Mouse (Mus musculus) heart, embryonic 11.5 days (tissue): ENCODE measurements around the gene Tacr3. TPM values are rescaled to one million over a fixed set of nuclear protein-coding genes. Genes with fewer than 3 reads are reported as not detected.

Experiments used
- ATAC-seq: fragments of 200-750 bp; cut with Nextera tagmentation; replicated peaks from 2 replicates; pipeline ENCODE4 v1.8.0; 2017; ENCODE audit warnings: moderate library complexity; ENCODE audit not compliant: insufficient number of reproducible peaks, low FRiP score, low TSS enrichment
- H3K27ac ChIP-seq: fragments of 300-500 bp; sonication (generic); 2 replicates; pipeline ENCODE4 v1.5.1; 2014; ENCODE audit warnings: mild to moderate bottlenecking, low read depth, low read length
- H3K27me3 ChIP-seq: fragments of 300-500 bp; sonication (generic); 2 replicates; pipeline ENCODE4 v1.6.1; 2014; ENCODE audit warnings: mild to moderate bottlenecking, low read length, mixed read lengths; ENCODE audit not compliant: control insufficient read depth, insufficient read depth
- H3K36me3 ChIP-seq: fragments of 300-500 bp; sonication (generic); 2 replicates; pipeline ENCODE4 v1.6.1; 2014; ENCODE audit warnings: mild to moderate bottlenecking, low read length, moderate library complexity, mixed read lengths; ENCODE audit not compliant: control insufficient read depth, insufficient read depth
- H3K4me1 ChIP-seq: fragments of 300-500 bp; sonication (generic); 2 replicates; pipeline ENCODE4 v1.6.1; 2014; ENCODE audit warnings: low read length; ENCODE audit not compliant: control insufficient read depth, insufficient read depth
- H3K4me2 ChIP-seq: fragments of 300-500 bp; sonication (generic); 2 replicates; pipeline ENCODE4 v1.6.1; 2014; ENCODE audit warnings: mild to moderate bottlenecking, moderate library complexity
- H3K4me3 ChIP-seq: fragments of 300-500 bp; sonication (generic); 2 replicates; pipeline ENCODE4 v1.5.1; 2014; ENCODE audit warnings: low read depth, low read length
- H3K9ac ChIP-seq: fragments of 300-500 bp; sonication (generic); 2 replicates; pipeline ENCODE4 v1.6.1; 2014; ENCODE audit warnings: mild to moderate bottlenecking, low read depth, low read length, moderate library complexity
- H3K9me3 ChIP-seq: fragments of 300-500 bp; sonication (generic); replicated peaks from 2 replicates; pipeline ENCODE4 v1.6.1; 2016; ENCODE audit warnings: low read length; ENCODE audit not compliant: control insufficient read depth
- WGBS: fragments of 180-500 bp; shearing (Covaris S2); extraction: QIAGEN DNeasy Blood & Tissue Kit; methylation state at CpG from one replicate; pipeline ENCODE4 v1.1.7; 2014; ENCODE audit not compliant: insufficient replicate concordance; 5-methylcytosine and 5-hydroxymethylcytosine counted together
- polyA plus RNA-seq: library from polyadenylated mRNA; unstranded; fragments of >200 nt; fragmentation: Nextera tagmentation; extraction: Ambion mirVana; gene quantifications from 2 replicates; pipeline ENCODE4 v1.2.1, GENCODE M21; 2014

Tacr3 gene
- polyA plus RNA-seq, 1 experiment from 2014 or later = 0.19 TPM

DNA sequence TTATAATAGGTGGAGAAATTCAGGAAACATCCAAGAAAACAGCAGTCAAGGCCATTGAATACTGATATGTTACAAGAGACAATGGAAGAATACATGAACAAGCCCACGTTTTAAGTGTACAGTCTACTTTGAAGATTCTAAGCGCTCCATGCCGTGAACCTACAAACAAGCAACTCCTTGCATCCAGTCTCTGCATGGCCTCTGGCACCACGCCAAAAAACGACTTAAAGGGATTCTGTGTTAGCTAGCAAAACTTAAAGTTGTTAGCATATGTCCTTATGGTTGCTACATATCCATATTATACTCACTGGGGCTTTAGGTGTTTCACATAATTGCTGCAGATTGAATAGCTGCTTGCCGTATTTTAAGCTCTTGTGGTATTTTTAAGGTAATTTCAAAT, 134.7 kb downstream of the Tacr3 start:
- 70% methylated on average over 6 of the region's 6 CpGs for WGBS
- Histone ChIP-seq H3K4me3 (no peak overlapping the region), H3K27ac (no peak overlapping the region), H3K36me3 (no peaks in the 10 kb centered on the region), H3K9me3 (no peaks in the 10 kb centered on the region), H3K4me2 (no peak overlapping the region), H3K9ac (no peak overlapping the region), H3K4me1 (no peaks in the 10 kb centered on the region), H3K27me3 (no peaks in the 10 kb centered on the region)
- ATAC-seq = no peak

DNA sequence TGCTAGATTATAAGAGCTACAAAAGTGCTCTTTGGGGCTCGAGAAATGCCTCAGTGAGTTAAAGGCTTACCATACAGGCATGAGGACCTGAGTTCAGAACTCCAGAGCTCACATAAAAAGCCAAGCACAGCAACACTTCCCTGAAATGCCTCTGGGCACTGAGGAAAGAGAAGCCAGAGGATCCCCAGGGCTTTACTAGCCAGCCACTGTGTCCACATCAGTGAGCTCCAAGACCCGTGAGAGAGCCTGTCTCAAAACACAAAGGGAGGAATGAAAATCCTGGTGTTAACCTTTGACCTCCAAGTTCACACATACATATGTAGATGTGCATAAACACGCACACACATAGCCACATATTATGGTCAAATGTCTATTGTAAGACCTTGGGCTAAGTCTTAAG, 150.1 kb downstream of the Tacr3 start:
- Histone ChIP-seq H3K9me3 (no peaks in the 10 kb centered on the region), H3K27me3 (no peaks in the 10 kb centered on the region), H3K27ac (no peak overlapping the region), H3K36me3 (no peaks in the 10 kb centered on the region), H3K4me2 (no peak overlapping the region), H3K4me3 (no peak overlapping the region), H3K4me1 (no peaks in the 10 kb centered on the region), H3K9ac (no peak overlapping the region)
- 68% methylated on average over 3 of the region's 3 CpGs for WGBS
- ATAC-seq = no peak

- H3K4me1 ChIP-seq = no peaks in the 10 kb centered on the region
- 80% methylated on average over 3 of the region's 3 CpGs for WGBS
- no peaks in the 10 kb centered on the region for H3K36me3 ChIP-seq
- no peak overlapping the region for H3K4me2 ChIP-seq
- H3K4me3 ChIP-seq = no peak overlapping the region
- H3K9ac ChIP-seq = no peak overlapping the region
- no peak overlapping the region for H3K27ac ChIP-seq
- ATAC-seq = no peak
- H3K9me3 ChIP-seq = no peaks in the 10 kb centered on the region
- H3K27me3 ChIP-seq = no peaks in the 10 kb centered on the region
Observed at GRCm38 (mm10) chr3:134980140-134980539, 151.3 kb downstream of the Tacr3 start.
